Mouse (Mus musculus): ENCODE measurements around the gene Emp3.
A peak's percentile ranks its signal among the peaks of the same experiment; 100 is the strongest.
"Not testable (repeated sequence)": the region's sequence is repeated elsewhere in the genome, so short reads cannot be mapped to it uniquely, and the experiment has no call there.

Gene Emp3

DNA sequence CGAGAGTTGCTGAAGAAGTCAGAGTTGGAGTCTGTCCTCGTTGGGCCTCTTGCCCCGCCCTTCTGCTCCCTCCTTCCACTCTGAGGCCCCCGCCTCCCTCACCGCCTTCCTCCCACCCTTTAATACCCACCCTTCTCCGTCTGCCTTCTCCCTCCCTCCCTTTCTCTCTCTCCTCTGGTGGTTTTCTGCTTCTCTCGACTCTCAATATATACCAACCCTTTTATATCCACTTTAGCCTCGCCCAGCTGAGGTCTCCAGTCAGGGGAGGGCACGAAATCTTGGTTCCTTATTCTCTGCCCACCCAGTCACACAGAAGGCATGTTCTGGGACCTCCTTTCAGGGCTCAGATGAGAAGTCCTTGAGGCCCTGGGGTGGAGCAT is at the start of gene Emp3:
TSS of gene Emp3 (minus strand) at position 163 of the 380 bp plus-strand sequence.
- DNase-seq = no peak

- DNase-seq = no peak
These were observed 35.4 kb upstream of the Emp3 start for GRCm38 (mm10) chr7:45956611-45957010.

DNA sequence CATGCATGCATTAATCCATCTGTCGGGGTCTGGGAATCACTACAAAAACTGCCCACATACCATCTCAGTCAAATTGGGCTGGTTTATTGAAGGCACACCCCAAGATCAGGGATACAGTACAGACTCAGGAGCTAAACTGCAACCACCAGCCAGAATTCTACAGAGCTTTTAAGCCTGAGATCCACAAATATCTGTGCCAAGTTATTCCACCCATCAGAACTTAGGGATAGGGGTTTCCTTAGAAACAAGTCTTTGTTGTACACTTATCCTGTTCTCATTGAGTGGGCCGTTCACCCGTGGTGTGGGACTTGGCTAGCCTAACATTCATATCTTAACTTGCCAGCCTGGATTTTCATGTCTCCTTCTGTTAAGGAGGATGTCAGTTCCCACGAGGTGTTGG is 27.9 kb upstream of the Emp3 start:
- DNase-seq = no peak

- not testable (repeated sequence) for DNase-seq
These were observed 22.1 kb upstream of the Emp3 start for GRCm38 (mm10) chr7:45943280-45943679.

DNA sequence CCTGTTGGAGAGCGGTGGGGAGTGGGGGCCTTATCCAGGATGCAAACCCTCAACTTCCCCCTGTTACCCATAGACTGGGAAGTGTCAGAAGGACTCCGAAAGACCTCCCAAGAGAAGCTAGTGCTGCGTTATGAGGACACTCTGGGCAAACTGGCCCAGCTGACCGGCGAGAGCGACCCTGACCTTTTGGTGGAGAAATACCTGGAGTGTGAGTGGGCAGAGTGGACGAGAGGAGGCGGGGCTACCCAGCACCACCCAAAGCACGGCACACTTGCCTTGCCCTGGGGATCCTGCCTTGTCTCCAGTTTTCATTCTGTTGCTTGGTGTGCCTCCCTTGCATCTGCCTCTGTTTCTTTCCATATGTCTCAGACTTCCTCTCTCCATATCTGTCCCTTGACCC is 20.8 kb upstream of the Emp3 start:
- DNase-seq = no peak

GRCm38 (mm10) chr7:45939836-45940235 is 18.6 kb upstream of the Emp3 start:
- no peak for DNase-seq

DNA sequence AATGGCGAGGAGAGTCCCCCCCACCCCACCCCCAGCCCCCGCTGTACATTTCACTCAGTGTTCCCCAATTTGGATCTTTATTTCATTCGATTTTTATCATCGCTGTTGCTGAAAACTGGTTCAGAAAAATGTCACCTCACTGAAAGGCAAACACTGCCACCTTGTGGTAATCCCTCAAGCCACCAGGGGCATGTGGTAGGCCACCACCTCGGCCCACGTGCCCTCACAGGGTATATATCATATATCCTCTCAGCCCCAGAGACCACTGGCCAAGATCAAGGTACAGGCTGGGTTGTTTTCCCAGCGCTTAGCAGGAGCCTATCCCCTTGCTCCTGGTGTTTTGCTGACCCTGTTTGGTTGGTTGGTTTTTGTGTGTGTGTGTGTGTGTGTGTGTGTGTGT is 13.9 kb upstream of the Emp3 start:
- peak; percentile 64 to 66 for DNase-seq

DNA sequence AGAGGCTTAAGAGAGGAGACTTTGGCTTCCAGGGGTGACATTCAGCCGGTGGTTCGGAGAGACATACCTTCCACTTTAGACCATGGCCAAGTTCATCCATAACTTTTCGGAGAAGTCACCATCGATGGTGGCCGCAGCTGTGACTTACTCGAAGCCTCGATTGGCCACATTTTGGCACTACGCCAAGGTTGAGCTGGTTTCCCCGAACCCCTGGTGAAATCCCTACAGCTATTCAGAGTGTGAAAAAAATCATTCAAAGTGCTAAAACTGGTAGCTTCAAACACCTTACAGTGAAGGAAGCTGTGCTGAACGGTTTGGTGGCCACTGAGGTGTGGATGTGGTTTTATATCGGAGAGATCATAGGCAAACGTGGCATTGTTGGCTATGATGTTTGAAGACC is 12.6 kb upstream of the Emp3 start:
- DNase-seq = not testable (repeated sequence)

- DNase-seq = no peak
These were observed 8.5 kb upstream of the Emp3 start for GRCm38 (mm10) chr7:45929688-45930087.

DNA sequence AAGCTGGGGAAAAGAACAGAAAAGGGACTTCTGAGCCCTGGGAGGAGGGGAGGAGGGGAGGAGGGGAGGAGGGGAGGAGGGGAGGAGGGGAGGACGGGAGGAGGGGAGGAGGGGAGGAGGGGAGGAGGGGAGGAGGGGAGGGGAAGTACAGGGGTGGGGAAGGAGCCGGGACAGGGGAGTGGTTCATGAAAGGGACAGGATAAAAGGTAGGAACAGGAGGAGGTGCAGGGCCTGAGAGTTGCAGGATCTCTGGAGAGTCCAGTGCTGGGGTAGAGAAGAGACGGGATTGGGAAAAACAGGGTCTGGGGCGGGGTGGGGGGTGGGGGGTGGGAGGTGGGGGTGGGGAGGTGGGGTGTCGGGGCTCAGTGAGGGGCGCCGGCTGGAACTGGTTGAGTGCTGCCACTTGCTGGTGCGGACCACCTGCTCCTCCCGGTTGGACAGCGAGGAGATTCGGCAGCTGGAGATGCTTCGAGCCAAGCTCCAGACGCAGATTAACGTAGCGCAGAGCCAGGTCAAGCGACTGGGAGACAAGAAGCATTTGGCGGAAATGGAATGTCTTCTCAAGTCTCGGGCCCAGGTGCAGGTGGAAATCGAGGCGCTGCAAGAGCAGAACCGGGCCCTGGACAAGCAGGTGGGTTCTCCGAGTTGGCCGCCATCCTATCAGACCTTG is 7.6 kb upstream of the Emp3 start:
- no peak for DNase-seq

- no peak for DNase-seq
These were observed 3.2 kb upstream of the Emp3 start for GRCm38 (mm10) chr7:45924429-45924816.

- DNase-seq = peak; percentile 20 to 30
These were observed 2.7 kb upstream of the Emp3 start, which contains the start of gene Ccdc114 for GRCm38 (mm10) chr7:45923762-45924428. TSS of gene Ccdc114 (plus strand) at chr7:45924072.

DNA sequence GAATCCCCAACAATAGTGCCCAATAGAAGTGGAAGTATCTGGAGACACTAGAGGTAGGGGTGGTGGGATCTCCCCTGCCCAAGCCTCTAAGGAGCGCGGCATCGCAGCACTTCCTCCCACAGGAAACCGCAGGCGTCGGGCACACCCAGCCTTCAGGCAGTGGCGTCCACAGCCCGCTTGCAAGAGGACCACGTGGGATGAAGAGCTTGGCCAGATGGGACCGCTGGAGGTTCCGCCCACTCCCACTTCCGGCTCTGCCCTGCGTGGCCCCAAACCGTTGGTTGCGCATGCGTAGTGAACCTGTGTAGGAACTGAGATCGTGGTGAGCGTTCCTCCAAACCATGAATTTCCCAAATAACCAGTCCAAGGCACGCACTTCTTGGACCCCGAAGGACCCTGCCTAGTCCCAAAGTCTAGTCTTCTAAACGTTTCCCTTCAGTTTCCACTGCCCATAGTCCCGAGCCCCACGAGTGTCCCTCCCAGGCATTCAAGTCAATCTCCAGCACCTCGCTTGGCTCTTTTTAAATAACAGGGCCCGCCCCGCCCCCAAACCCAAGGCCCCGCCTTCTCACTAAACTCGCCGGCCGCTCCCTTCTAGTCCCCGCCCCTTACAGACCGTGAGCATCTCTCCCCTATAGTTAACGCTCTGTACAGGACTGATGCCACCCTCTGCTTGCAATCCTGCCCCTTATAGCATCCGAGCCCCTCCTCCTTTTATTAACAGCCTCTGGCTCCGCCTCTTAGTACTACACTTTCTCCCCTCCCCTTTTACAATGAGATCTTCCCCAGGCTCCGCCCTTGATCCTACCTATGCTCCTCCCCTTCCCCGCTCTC is 1.9 kb upstream of the Emp3 start:
- peak; percentile 81 to 82 for DNase-seq

DNA sequence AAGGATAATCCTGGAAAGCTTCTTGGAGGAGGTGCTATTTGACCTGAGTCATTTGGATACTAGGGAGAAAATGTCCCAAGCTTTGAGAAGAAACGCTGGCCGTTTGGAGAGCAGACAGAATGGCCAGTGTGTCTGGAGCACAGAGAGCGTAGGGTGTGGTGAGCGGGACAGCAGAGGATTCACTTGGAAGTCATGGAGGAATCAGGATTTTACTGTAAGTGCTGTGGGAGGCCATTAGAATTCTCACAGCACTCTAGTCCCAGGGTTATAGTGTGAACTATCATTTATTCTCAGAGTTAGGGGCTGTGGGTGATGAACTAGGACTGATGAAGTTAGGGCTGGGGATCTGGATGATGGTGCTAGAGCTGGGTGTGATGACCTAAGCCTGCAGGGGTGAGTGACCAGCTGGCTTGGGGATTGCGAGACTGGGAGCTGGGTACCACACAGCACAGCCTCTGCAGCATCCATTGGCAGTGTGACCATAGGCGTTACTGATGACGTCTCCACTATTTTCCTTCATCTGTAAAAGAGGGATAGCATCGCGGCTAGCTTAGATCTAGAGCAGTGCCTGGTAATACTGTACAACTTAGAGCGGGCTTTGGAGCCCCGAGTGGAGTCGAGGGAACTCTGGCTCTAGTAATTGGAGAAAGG is 871 bp upstream of the Emp3 start:
- DNase-seq = no peak

- DNase-seq = no peak
These were observed 492 bp downstream of the Emp3 start for GRCm38 (mm10) chr7:45920583-45921241.

DNA sequence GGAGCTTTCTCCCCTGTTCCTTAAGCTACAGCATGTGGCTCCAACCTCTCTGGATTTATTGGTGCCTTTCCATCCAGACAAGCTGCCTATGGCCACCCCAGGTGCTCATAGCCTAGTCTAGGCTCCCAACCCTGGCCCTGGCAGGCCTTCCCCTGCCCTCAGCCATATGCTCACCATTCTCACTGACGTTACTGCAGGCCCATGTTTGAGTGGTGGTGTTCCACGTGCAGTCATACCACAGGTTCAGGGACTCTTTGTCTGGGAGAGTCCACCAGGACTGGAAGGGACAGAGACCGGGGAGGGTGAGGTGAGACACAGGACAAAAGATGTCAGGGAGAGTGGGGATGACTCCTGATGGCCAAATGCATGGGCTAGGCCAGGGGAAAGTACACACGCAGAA is 1.4 kb downstream of the Emp3 start:
- no peak for DNase-seq

DNA sequence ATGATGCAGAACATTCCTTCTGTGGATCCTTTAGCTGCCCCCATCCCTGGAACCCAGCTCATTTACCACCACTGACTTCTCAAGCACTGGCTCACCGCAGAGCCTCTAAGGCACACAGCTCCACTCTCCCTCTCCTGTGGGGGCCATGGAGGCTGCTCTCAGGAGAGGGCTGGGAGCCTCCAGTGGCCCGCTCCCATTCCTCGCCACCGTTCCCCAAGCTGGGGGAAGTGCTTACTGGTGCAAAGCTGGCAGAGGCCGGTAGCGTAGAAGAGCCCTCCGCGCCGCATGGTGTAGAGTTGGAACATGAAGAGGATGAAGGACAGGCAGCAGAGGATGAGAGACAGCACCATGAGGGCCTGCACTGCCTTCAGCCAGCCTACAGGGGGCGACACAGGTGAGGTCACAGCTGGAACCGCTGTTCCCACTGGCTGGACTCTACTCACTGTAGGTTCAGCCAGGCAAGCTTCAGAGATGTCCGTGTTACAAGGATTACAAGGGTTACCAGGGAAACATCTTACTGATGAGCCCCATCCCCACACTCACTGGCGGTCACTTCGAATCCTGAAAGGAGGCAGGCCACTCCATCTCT is 2.0 kb downstream of the Emp3 start:
- DNase-seq = no peak

GRCm38 (mm10) chr7:45917926-45918325 is 3.3 kb downstream of the Emp3 start:
- DNase-seq = no peak

DNA sequence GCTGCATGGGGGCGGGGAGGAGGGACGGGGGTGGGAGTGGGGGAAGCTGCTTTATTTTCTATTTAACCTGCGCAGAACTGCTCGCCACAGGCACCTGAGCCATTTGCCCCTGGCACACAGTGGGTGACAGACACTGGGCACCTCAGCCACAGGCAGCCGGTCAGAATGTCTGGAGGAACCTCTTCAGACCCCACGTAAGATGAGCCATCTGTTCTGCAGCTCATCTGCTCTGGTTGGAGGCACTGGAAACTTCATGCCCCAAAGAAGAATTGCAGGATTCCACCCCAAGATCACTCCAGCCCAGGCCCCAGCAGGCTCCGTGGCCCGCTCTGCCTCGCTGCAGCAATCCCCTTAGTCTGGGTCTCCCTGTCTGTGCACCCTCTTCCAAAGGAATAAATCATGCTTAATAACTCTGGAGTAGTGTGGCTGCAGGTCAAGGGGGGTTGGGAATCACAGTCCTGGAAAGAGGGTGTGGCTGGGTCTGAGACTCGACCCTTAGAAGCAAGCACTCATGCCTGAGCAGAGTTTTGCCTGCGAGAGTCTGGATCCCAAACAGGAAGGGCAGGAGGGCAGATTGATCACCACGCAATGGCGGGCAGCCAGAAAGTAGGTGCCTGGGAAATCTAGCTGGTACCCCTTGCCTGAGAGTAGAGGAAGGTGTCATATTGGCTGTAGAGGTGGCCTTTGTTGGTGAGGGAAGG is 4.0 kb downstream of the Emp3 start:
- DNase-seq = no peak

GRCm38 (mm10) chr7:45916056-45917003 is 4.9 kb downstream of the Emp3 start:
- no peak for DNase-seq

Measured in cerebellum, postnatal 36 days (tissue).